Mouse (Mus musculus) myocyte (in vitro differentiated cells): ENCODE data around the gene Tlk2.
"Not testable (repeated sequence)": the region's sequence is repeated elsewhere in the genome, so short reads cannot be mapped to it uniquely, and the experiment has no call there.

Experiments
- CEBPB ChIP-seq: IDR thresholded peaks from 2 replicates; pipeline ENCODE4 v1.6.1; 2011; ENCODE audit warnings: mild to moderate bottlenecking, moderate library complexity; ENCODE audit not compliant: poor library complexity, insufficient read depth, severe bottlenecking
- E2F4 ChIP-seq: IDR thresholded peaks from one replicate; pipeline ENCODE4 v1.6.1; 2011; ENCODE audit warnings: mild to moderate bottlenecking, control low read depth, moderate library complexity; ENCODE audit not compliant: insufficient read depth
- MAX ChIP-seq: IDR thresholded peaks from one replicate; pipeline ENCODE4 v1.6.1; 2011; ENCODE audit warnings: low read depth, mild to moderate bottlenecking, control low read depth
- MYOG ChIP-seq, 3 experiments: IDR thresholded peaks; one replicate each; pipeline ENCODE4 v1.6.1; 2011; ENCODE audit warnings: control low read depth in 2 of 3, low read depth in 2 of 3, mild to moderate bottlenecking in 2 of 3; ENCODE audit not compliant: insufficient read length in 2 of 3, control insufficient read depth in 1 of 3, insufficient read depth in 1 of 3
- POLR2A ChIP-seq: IDR thresholded peaks from one replicate; pipeline ENCODE4 v1.6.1; 2011; ENCODE audit warnings: low read depth, mild to moderate bottlenecking, control low read depth, moderate library complexity; ENCODE audit not compliant: insufficient read length
- POLR2AphosphoS2 ChIP-seq: IDR thresholded peaks from one replicate; pipeline ENCODE4 v1.6.1; 2011; ENCODE audit warnings: low read depth, control low read depth; ENCODE audit not compliant: insufficient read length
- REST ChIP-seq: IDR thresholded peaks from one replicate; pipeline ENCODE4 v1.6.1; 2011; ENCODE audit warnings: mild to moderate bottlenecking, control low read depth, moderate library complexity; ENCODE audit not compliant: insufficient read depth, insufficient read length
- TCF12 ChIP-seq: IDR thresholded peaks from one replicate; pipeline ENCODE4 v1.6.1; 2011; ENCODE audit warnings: mild to moderate bottlenecking, control low read depth; ENCODE audit not compliant: poor library complexity, insufficient read depth, severe bottlenecking
- TCF3 ChIP-seq: IDR thresholded peaks from one replicate; pipeline ENCODE4 v1.6.1; 2011; ENCODE audit warnings: low read depth, control low read depth; ENCODE audit not compliant: insufficient read length
- USF1 ChIP-seq: IDR thresholded peaks from one replicate; pipeline ENCODE4 v1.6.1; 2011; ENCODE audit warnings: low read depth, mild to moderate bottlenecking, control low read depth, moderate library complexity

DNA sequence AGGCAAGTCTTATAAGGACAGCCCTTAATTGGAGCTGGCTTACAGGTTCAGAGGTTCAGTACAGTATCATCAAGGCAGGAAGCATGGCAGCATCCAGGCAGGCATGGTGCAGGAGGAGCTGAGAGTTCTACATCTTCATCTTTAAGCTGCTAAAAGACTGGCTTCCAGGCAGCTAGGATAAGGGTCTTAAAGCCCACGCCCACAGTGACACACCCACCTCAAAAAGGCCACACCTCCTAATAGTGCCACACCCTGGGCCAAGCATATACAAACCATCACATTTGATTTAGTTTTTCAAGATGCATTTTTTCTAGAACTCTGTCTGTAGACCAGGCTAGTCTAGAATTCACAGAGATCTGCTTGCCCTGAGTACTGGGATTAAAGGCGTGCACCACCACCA, 41.4 kb upstream of the Tlk2 start:
- not testable (repeated sequence) for TF ChIP-seq E2F4; MAX; POLR2AphosphoS2; REST; POLR2A; USF1; MYOG (IDR thresholded peaks at IDR 0.05; ENCODE audit: control insufficient read depth in 1 of 3, insufficient read depth in 1 of 3, insufficient read length in 2 of 3, low read depth in 2 of 3); CEBPB; TCF12; TCF3
